Mouse (Mus musculus) spleen, postnatal 10 days (tissue): ENCODE data around the gene Gm26920.
A peak's percentile ranks its signal among the peaks of the same experiment; 100 is the strongest.
"Not testable (repeated sequence)": the region's sequence is repeated elsewhere in the genome, so short reads cannot be mapped to it uniquely, and the experiment has no call there.

Experiments
- DNase-seq, 2 experiments: peaks; one replicate each; pipeline ENCODE4 v3.0.0; 2021 to 2022; ENCODE audit warnings: low spot score in 2 of 2

Gm26920 gene

GRCm38 (mm10) chr7:30090092-30090969 is at the start of gene Gm26920, which contains the start of gene Zfp566:
Gene Gm26920, minus strand, starts transcription at chr7:30090410.
Gene Zfp566, minus strand, starts transcription at chr7:30090527.
- DNase-seq = peak; percentile 89 to 96

- no peak for DNase-seq
These were observed 46.6 kb upstream of the Gm26920 start for GRCm38 (mm10) chr7:30136826-30137225.

DNA sequence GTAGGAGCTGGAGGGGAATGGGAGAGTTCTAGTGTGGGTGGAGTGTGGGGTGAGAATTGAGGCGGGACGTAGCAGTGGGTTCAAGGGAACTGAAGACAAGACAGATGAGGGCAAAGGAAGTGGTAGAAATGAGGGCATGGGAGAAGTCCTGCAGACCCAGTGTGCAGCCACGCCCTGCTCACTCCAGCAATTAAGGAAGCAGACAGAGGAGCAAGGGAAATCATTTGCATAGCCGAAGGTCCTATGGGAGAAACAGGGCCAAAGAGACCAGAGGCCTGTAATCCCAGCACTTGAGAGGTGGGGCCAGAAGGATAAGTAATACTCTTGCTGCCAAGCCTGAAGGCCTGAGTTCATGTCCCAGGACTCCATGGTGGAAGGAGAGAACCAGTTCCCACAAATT is 42.2 kb upstream of the Gm26920 start:
- no peak for DNase-seq

DNA sequence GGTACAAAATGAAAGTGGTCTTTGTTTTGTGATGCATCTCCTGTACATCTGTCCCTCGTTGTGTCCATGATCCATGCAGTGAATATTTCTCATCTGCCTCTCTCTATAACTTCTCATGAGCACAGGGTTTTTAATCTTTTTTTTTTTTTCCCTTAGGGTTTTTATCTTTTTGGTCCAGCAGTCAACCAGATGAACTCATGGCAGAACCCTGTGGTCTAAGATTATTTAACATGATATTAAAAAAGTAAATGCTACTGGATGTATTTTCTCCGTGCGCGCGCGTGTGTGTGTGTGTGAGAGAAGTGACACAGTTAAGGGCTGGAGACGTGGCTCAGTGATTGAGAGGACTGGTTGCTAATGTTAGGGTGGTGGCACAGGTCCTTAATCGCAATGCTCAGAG is 39.7 kb upstream of the Gm26920 start:
- no peak for DNase-seq

DNA sequence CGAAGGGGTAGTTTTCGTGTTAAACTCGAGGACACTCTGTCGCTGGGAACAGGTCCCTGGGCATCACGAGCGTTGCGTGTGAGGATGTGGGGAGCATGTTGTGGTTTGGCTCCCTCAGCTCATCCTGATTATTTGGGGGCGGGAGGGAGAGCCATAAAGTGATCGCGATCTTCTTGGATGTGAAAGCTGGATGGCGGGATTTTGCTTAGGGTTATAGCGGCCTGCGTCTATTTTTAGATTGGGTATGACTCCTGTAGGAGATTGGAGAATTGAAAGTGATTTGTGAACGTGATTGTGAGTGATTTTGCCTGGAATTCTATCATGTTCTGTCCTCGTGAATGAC is 31.9 kb upstream of the Gm26920 start:
- no peak for DNase-seq

DNA sequence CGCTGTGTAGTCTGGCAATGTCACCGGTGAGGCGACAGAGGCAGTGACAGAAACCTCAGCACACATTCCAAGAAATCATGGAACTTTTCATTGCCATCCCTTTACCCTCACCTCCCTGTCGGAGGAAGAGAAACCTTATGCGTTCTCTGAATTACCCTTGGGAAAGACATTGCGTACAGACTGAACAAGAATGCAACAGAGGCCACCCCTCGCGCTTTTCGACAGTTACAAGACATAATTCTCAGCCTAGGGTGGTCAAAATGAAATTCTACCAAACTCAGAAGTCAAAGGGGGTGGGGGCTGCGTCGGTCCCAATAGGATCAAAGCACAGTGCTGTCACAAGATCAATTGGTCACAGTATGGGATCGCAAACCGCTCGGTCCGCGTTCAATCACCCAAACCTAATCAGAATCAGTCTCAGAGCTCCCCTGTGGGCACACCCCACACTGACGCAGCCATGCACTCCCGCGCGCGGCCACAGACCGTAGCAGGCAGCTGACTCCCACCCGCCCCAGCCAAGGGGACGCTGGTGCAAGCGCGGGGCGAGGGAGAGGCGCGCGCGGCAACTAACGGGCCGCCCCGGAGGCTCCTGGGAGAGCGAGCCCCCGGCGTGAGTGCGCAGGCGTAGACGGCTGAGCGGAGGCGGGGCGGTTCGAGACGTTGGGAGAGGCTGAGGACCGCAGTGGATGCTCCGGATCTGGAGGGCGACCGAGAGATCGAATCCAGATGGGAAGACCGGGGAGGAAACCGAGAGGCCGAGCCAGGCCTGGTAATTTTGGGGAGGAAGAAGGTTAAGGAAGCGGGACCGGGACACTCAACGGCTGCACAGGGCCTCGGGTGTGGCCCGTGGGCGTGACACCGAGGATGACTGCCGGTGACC is 31.3 kb upstream of the Gm26920 start, which contains the start of gene Zfp382:
Gene Zfp382 (plus strand): TSS at position 635 of the 880 bp plus-strand sequence.
- peak; percentile 75 to 90 for DNase-seq

GRCm38 (mm10) chr7:30117935-30118334 is 27.7 kb upstream of the Gm26920 start:
- not testable (repeated sequence) for DNase-seq

DNA sequence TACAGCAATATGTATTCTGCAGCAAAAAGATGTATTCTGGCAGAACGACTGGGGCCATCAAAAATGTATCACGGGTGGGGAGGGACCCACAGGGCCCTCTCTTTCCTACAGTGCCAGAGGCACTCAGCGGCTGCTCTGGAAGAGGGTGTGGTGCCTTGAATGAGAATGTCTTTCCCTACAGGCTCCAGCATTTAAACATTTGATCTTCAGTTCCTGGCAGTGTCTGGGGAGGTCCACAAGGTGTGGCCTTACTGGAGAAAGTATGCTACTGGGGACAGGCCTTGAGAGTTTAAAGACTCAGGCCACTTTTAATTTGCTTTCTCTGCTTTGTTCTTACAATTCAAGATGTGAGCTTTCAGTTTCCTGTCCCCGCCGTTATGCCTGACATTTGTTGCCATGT is 25.9 kb upstream of the Gm26920 start:
- DNase-seq = no peak

DNA sequence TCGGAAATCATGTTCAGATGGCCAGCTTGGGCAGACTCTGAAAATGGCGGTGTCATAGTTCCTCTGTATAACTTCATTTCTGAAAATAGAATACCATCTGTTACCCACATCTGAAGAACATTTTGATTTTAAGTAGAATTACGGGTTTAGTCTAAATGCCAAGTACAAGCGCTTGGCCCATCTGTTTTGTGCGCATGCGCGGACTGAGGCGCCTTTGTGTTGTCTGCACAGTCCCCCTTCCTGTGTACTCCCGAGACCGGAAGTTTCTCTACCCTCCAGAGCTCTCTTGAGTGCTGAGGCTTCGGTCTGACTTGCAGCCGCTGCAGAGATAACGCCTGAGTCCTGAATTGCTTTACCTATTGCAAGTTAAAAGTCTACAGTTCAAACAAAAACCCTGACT is 9.1 kb upstream of the Gm26920 start:
- DNase-seq = peak in 1 of 2 experiments; percentile 49

GRCm38 (mm10) chr7:30095551-30096125 is 5.4 kb upstream of the Gm26920 start:
- DNase-seq = no peak

DNA sequence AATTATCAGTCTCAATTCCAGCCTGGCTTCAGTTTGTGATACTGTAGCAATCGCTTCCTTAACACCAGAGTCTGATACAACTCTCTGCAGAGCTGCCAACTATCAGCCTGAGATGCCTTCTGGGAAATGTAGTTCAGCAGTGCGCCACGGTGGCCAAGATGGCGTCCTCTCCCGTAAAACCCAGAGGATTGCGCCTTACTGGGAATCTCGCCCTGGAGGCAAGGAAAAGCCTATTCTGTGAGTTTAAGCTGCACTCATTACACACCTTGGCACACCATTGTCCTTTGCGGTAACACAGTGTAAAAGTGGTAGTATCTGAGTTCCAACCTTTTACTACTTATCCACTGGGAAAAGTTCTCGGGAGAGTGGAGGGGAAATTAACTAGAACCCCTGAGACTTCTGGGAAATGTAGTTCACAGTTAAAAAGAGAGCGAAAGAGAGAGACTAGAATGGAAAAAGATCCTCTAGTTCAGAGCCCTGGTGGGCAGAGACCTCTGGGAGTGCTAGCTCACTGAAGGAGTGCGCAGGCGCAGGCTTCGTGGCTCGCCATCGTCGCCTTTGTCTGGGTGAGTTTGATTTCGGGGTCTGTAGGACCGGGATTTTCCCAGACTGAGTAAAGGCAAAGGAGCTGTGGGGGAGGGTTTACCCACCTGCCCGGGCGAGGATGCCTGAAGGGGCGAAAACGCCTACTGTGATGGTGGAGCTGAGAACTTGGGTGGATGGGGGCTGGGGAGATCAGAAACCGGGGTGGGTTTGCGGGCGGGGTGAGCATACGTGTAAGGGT is 4.6 kb upstream of the Gm26920 start, which contains the start of gene Zfp260:
Gene Zfp260 (plus strand): TSS at position 132 of the 784 bp plus-strand sequence.
- peak; percentile 82 to 88 for DNase-seq

GRCm38 (mm10) chr7:30093918-30094415 is 3.8 kb upstream of the Gm26920 start:
- DNase-seq = no peak

GRCm38 (mm10) chr7:30092666-30093065 is 2.5 kb upstream of the Gm26920 start:
- no peak for DNase-seq

DNA sequence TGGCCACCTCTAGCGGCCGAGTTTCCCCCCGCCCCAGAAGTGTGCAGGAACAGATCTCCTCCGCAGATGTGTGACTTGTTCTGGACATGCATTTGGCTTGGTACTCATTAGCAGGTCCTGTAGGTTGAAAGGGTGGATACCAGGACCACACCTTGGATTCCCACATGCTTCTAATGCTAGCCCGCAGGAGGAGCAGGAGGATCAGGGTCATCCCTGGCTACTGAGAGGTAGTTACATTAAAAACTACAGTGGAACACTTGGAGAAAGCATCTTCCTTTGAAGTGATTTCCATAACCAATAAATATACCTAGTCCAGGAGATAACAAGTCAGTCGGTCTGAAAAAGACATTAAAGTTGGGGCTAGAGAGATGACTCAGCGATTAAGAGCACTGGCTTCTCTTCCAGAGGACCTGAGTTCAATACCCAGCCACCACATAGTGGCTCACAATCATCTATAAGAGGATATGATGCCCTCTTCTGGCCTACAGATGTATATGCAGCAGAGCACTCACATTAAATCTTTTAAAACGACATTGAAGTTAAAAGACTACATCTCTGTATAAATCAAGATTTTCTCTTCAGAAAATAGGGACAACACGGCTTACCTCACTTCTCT is 868 bp upstream of the Gm26920 start:
- DNase-seq = peak in 1 of 2 experiments; percentile 25

GRCm38 (mm10) chr7:30089405-30089804 is 805 bp downstream of the Gm26920 start:
- DNase-seq = no peak

DNA sequence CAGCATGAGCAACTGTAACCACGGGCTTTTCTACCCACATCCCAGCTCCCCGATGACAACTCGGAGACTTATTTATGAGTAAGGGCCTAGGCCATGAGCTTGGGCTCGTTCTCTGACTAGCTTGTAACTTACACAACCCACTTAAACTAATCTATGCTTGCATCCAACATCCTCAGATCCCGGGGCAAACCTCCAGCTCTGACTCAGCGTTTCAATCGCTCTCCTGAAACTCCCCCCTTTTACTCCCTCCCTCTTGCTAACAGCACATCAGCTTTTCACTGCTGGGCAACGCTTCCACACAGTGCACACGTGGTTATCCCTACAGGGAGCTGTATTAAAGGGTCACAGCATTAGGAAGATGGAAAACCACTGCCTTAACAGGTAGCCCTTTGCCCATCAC is 3.7 kb downstream of the Gm26920 start:
- no peak for DNase-seq

DNA sequence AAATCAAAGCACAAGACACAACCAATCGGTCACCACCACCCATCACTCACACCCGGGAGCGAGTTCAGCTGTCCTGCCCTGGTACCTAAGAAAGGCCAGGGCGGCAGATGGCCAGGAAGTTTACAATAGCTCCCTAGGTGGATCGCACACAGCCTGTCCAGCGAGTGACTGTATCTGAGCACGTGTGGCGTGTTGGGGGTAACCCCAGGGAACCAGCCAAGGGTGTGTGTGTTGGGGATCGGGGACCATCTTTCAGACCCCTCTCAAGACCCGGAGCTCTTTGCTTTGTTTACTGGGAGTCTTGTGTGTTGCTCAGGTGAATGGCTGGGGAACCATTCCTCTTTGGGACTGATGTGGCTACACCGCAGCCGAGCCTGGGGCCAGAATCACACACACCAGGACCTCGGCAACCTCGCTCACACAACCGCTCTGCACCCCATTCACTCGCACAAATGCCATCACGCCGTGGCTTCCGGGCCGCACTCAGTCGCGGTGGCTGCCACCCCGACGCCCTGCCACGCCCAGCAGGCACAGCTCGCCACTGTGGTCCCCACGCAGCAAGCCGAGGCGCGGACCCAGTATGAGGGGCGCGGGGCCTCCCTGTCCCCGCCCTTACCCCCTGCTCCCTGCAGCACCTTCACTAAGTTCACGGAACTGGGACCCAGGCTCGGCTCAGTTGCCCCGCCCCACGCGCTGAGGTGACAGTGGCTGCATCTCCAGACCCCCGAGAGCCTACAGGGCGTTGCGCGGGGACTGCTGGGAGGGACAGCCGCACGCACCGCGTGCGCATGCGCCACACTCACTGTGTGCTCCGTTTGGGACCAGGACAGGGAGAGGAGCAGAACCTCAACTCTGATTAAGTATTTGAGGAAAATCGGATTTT is 17.8 kb downstream of the Gm26920 start, which contains the start of gene Zfp82:
Gene Zfp82 (minus strand): TSS at position 755 of the 883 bp plus-strand sequence.
- peak; percentile 68 to 85 for DNase-seq

- DNase-seq = no peak
These were observed 25.6 kb downstream of the Gm26920 start for GRCm38 (mm10) chr7:30064622-30065021.

GRCm38 (mm10) chr7:30062478-30062877 is 27.7 kb downstream of the Gm26920 start:
- peak; percentile 16 to 59 for DNase-seq
